Mouse (Mus musculus) liver, embryonic 16.5 days (tissue): Measurements from ENCODE around the gene Olfr15. TPM values are rescaled to one million over a fixed set of nuclear protein-coding genes. Genes with fewer than 3 reads are reported as not detected.
A peak's percentile ranks its signal among the peaks of the same experiment; 100 is the strongest.

Source experiments
- ATAC-seq: fragments of 200-750 bp; cut with Nextera tagmentation; 2 replicates; pipeline ENCODE4 v1.8.0; 2017; ENCODE audit warnings: low read depth, mild to moderate bottlenecking, moderate number of reproducible peaks, moderate library complexity
- H3K27ac ChIP-seq: fragments of 300-500 bp; sonication (generic); 2 replicates; pipeline ENCODE4 v1.5.1; 2014; ENCODE audit warnings: mild to moderate bottlenecking, low read length
- H3K27me3 ChIP-seq: fragments of 300-500 bp; sonication (generic); 2 replicates; pipeline ENCODE4 v1.6.1; 2014; ENCODE audit warnings: low read depth, low read length, mixed read lengths; ENCODE audit not compliant: control insufficient read depth, insufficient read depth
- H3K36me3 ChIP-seq: fragments of 300-500 bp; sonication (generic); 2 replicates; pipeline ENCODE4 v1.6.1; 2014; ENCODE audit warnings: mild to moderate bottlenecking; ENCODE audit not compliant: control insufficient read depth, insufficient read depth
- H3K4me1 ChIP-seq: fragments of 300-500 bp; sonication (generic); 2 replicates; pipeline ENCODE4 v1.6.1; 2014; ENCODE audit warnings: low read depth, low read length, mixed read lengths; ENCODE audit not compliant: control insufficient read depth
- H3K4me2 ChIP-seq: fragments of 300-500 bp; sonication (generic); 2 replicates; pipeline ENCODE4 v1.6.1; 2014; ENCODE audit warnings: low read depth, low read length, mixed read lengths
- H3K4me3 ChIP-seq: fragments of 300-500 bp; sonication (generic); 2 replicates; pipeline ENCODE4 v1.5.1; 2014; ENCODE audit warnings: low read depth, mild to moderate bottlenecking, low read length
- H3K9ac ChIP-seq: fragments of 300-500 bp; sonication (generic); 2 replicates; pipeline ENCODE4 v1.6.1; 2014; ENCODE audit warnings: low read depth, low read length
- H3K9me3 ChIP-seq: fragments of 300-500 bp; sonication (generic); replicated peaks from 2 replicates; pipeline ENCODE4 v1.6.1; 2016; ENCODE audit warnings: low read length; ENCODE audit not compliant: control insufficient read depth
- WGBS: fragments of 180-500 bp; shearing (Covaris S2); extraction: QIAGEN DNeasy Blood & Tissue Kit; methylation state at CpG from one replicate; pipeline ENCODE4 v1.1.7; 2014; ENCODE audit not compliant: insufficient replicate concordance; 5-methylcytosine and 5-hydroxymethylcytosine counted together
- polyA plus RNA-seq: library from polyadenylated mRNA; unstranded; fragments of >200 nt; fragmentation: Nextera tagmentation; extraction: Ambion mirVana; gene quantifications from 2 replicates; pipeline ENCODE4 v1.2.1, GENCODE M21; 2015

The Olfr15 gene
- polyA plus RNA-seq, 1 experiment from 2014 or later, result not detected

DNA sequence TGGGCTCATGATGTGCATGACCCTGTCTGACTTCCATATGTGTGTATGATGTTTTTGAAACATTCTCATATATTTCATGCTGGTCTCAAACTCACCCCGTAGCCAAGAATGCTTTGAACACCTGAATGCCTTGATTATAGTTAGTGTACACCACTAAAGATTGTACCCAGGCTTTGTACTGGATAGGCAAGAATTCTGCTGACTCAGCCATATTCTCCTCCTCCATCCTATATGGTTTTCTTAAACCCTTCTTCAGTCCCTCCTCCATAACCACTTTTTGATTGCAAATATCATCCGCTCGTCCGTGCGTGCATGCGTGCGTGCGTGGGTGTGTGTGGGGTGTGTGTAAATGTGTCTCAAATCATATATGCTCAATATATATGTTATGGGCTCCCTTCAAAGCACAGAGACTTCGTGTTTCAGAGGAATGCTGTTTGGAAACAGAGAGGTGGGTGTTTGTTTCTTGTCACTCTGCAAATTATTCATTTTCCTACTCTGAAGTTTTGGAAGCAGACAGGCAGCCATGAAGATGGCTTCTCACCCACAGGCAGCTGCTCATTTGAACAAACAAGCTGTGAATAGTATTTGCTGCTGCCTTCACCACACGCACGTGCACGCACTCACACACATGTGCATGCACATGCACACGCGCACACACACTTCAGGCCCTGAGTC is 61.1 kb downstream of the Olfr15 start:
- no peaks in the 10 kb centered on the region for H3K36me3 ChIP-seq
- no peak overlapping the region for H3K4me2 ChIP-seq
- ATAC-seq, result no peak
- H3K4me1 ChIP-seq, result peaks cover 10% of the 10 kb centered on the region
- H3K9ac ChIP-seq, result no peak overlapping the region
- H3K27me3 ChIP-seq, result no peaks in the 10 kb centered on the region
- H3K4me3 ChIP-seq, result no peak overlapping the region
- no peak overlapping the region for H3K27ac ChIP-seq
- WGBS, result 83% methylated on average over 14 of the region's 14 CpGs
- H3K9me3 ChIP-seq, result no peaks in the 10 kb centered on the region

DNA sequence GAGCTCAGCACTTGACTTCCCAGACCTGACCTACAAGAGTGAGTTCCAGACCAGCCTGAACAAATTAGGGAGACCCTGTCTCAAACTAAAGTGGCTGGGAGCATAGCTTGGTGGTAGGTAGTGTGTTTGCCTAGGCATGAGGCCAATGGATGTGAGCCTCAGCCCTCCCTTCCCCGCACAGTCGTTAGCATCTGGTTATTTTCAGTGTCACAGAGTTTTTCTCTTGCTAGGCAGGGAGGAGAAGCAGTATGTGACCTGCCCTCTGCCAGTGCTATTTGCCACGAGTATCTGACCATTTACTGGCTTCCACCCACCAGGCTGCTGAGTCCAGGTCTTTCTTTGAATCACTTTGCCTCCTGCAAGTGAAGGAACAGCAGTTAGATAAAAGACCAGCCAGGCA is 63.1 kb downstream of the Olfr15 start:
- no peak overlapping the region for H3K4me2 ChIP-seq
- H3K4me3 ChIP-seq, result no peak overlapping the region
- H3K9ac ChIP-seq, result no peak overlapping the region
- H3K4me1 ChIP-seq, result peaks cover 10% of the 10 kb centered on the region
- no peak for ATAC-seq
- H3K27ac ChIP-seq, result peak overlapping the region; percentile 43
- WGBS, result 52% methylated on average over 3 of the region's 3 CpGs
- peaks cover 12% of the 10 kb centered on the region for H3K36me3 ChIP-seq
- H3K9me3 ChIP-seq, result no peaks in the 10 kb centered on the region
- H3K27me3 ChIP-seq, result no peaks in the 10 kb centered on the region

Other genes starting within 250 kb of the Olfr15 start
- gene Olfr161, start 239.8 kb upstream of the Olfr15 start, polyA plus RNA-seq, result not detected in 2 replicates
- gene Mefv, start 112.8 kb upstream of the Olfr15 start, polyA plus RNA-seq, result 0.45 and 0.51 TPM in 2 replicates
- 13.1 and 14.9 TPM in 2 replicates for gene Zfp263, start 86.8 kb upstream of the Olfr15 start, polyA plus RNA-seq
- gene Zfp174, start 16.4 kb downstream of the Olfr15 start, polyA plus RNA-seq, result 0.34 and 0.44 TPM in 2 replicates
- gene Naa60, start 41.5 kb downstream of the Olfr15 start, polyA plus RNA-seq, result 22.7 and 24.1 TPM in 2 replicates
- gene Zfp597, start 53.7 kb downstream of the Olfr15 start, polyA plus RNA-seq, result 2.2 and 2.5 TPM in 2 replicates
- gene Gm20695, start 53.8 kb downstream of the Olfr15 start, polyA plus RNA-seq, result 0.71 and 0.98 TPM in 2 replicates
- 1.8 and 1.9 TPM in 2 replicates for gene 1700037C18Rik, start 77.8 kb downstream of the Olfr15 start, polyA plus RNA-seq
- gene Cluap1, start 77.9 kb downstream of the Olfr15 start, polyA plus RNA-seq, result 5.7 and 6.5 TPM in 2 replicates
- 0.37 TPM in 2 replicates for gene Nlrc3, start 145.8 kb downstream of the Olfr15 start, polyA plus RNA-seq
- 7.9 and 8.3 TPM in 2 replicates for gene Slx4, start 172.9 kb downstream of the Olfr15 start, polyA plus RNA-seq
- 0.70 and 1.1 TPM in 2 replicates for gene Dnase1, start 206.1 kb downstream of the Olfr15 start, polyA plus RNA-seq
- 80.2 and 82.8 TPM in 2 replicates for gene Trap1, start 246.9 kb downstream of the Olfr15 start, polyA plus RNA-seq